Mouse (Mus musculus) hindbrain, postnatal 0 days (tissue): ENCODE data around the gene Gm20425. TPM values are rescaled to one million over a fixed set of nuclear protein-coding genes. Genes with fewer than 3 reads are reported as not detected.

Source experiments
- ATAC-seq: fragments of 200-750 bp; cut with Nextera tagmentation; 2 replicates; pipeline ENCODE4 v1.8.0; 2017; ENCODE audit warnings: mild to moderate bottlenecking, moderate TSS enrichment, moderate library complexity
- DNase-seq: peaks from one replicate; pipeline ENCODE4 v3.0.0-alpha.2; 2015; ENCODE audit warnings: low spot score
- H3K27ac ChIP-seq: fragments of 300-500 bp; sonication (generic); 2 replicates; pipeline ENCODE4 v1.5.1; 2014; ENCODE audit warnings: mild to moderate bottlenecking
- H3K27me3 ChIP-seq: fragments of 300-500 bp; sonication (generic); 2 replicates; pipeline ENCODE4 v1.6.1; 2014; ENCODE audit warnings: low read length, mixed read lengths; ENCODE audit not compliant: insufficient read depth
- H3K36me3 ChIP-seq: fragments of 300-500 bp; sonication (generic); 2 replicates; pipeline ENCODE4 v1.6.1; 2014; ENCODE audit warnings: low read length, mixed read lengths; ENCODE audit not compliant: insufficient read depth
- H3K4me1 ChIP-seq: fragments of 300-500 bp; sonication (generic); 2 replicates; pipeline ENCODE4 v1.6.1; 2014; ENCODE audit warnings: antibody characterized with exemption, low read length, mixed read lengths; ENCODE audit not compliant: insufficient read depth
- H3K4me2 ChIP-seq: fragments of 300-500 bp; sonication (generic); 2 replicates; pipeline ENCODE4 v1.6.1; 2014; ENCODE audit warnings: low read depth, mild to moderate bottlenecking, low read length, moderate library complexity, mixed read lengths
- H3K4me3 ChIP-seq: fragments of 300-500 bp; sonication (generic); 2 replicates; pipeline ENCODE4 v1.5.1; 2014; ENCODE audit warnings: low read length
- H3K9ac ChIP-seq: fragments of 300-500 bp; sonication (generic); replicated peaks from 2 replicates; pipeline ENCODE4 v1.6.1; 2014; ENCODE audit warnings: mild to moderate bottlenecking, low read length, moderate library complexity, mixed read lengths
- H3K9me3 ChIP-seq: fragments of 300-500 bp; sonication (generic); 2 replicates; pipeline ENCODE4 v1.6.1; 2016; ENCODE audit warnings: low read length, mixed read lengths
- CTCF ChIP-seq: IDR thresholded peaks from 2 replicates; pipeline ENCODE4 v1.5.1; 2016; ENCODE audit warnings: antibody characterized with exemption, control low read depth, low read depth
- WGBS: fragments of 180-500 bp; shearing (Covaris S2); extraction: QIAGEN DNeasy Blood & Tissue Kit; methylation state at CpG from one replicate; pipeline ENCODE4 v1.1.7; 2014; 5-methylcytosine and 5-hydroxymethylcytosine counted together
- polyA plus RNA-seq: library from polyadenylated mRNA; unstranded; fragments of >200 nt; fragmentation: Nextera tagmentation; extraction: Ambion mirVana; gene quantifications from 2 replicates; pipeline ENCODE4 v1.2.1, GENCODE M21; 2015
- total RNA-seq: library from RNA; depleted of rRNA; stranded (reverse); fragments of >200 nt; gene quantifications from 2 replicates; pipeline ENCODE4 v1.2.3, GENCODE M21; 2014

Gene Gm20425
- total and polyA plus RNA-seq, 2 experiments from 2014 or later = 0.99 to 5.2 TPM

- H3K4me1 ChIP-seq = peaks cover 4% of the 10 kb centered on the region; the same call in 1 of the 2 replicates
- TF ChIP-seq CTCF = peak; percentile 72
- H3K4me3 ChIP-seq = no peak overlapping the region
- no peaks in the 10 kb centered on the region for H3K9me3 ChIP-seq
- H3K27ac ChIP-seq = no peak overlapping the region
- H3K4me2 ChIP-seq = no peak overlapping the region
- DNase-seq (peak; percentile 43), ATAC-seq (peak; percentile 57; the same call in 1 of the 2 replicates)
- no peak overlapping the region for H3K9ac ChIP-seq
- WGBS = 61% methylated on average over 3 of the region's 3 CpGs
- no peaks in the 10 kb centered on the region for H3K36me3 ChIP-seq
- H3K27me3 ChIP-seq = no peaks in the 10 kb centered on the region
Observed at GRCm38 (mm10) chr9:103225464-103225863, 4.6 kb downstream of the Gm20425 start.

DNA sequence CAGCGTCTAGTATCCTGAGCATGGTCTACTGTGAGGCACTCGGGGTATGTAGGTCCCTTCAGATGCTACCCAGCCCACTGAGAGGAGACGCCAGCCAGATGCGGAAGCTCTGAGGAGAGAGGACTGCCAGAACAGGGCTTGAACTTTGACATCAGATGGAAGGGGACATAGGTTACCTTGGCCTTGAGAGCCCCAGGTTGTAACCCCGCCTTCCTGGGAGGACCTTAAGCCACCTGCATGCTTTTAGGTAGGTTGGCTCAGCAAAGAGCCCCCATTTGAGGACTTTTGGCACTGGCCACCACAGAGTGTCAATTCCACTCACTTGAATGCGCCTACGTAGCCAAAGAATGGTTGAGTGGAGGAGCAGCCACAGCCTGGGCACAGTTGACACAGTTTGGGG, 5.4 kb downstream of the Gm20425 start:
- H3K36me3 ChIP-seq = no peaks in the 10 kb centered on the region
- no peak for ATAC-seq
- H3K27me3 ChIP-seq = no peaks in the 10 kb centered on the region
- no peaks in the 10 kb centered on the region for H3K4me1 ChIP-seq
- H3K9me3 ChIP-seq = no peaks in the 10 kb centered on the region
- H3K4me3 ChIP-seq = no peak overlapping the region
- no peak for TF ChIP-seq CTCF
- DNase-seq = no peak
- no peak overlapping the region for H3K27ac ChIP-seq
- no peak overlapping the region for H3K9ac ChIP-seq
- WGBS = 91% methylated on average over 7 of the region's 7 CpGs
- no peak overlapping the region for H3K4me2 ChIP-seq

DNA sequence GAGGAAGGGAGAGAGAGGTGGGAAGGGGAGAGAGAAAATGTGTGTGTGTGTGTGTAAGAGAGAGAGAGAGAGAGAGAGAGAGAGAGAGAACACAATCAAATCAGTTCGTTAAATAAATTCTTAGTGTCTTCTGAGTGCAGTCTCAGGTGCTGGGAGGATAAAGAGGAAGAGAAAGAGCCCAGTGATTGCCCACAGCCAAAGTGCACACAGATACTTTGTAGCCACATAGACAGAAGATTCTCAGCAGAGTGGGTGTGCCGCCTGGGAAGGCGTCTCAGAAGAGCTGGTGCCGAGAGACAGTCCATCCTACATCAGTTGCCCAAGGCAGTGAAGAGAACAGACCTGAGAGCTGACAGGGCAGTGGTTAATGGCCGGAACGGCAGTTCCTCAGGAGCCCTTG, 15.8 kb downstream of the Gm20425 start:
- no peak overlapping the region for H3K4me3 ChIP-seq
- no peak overlapping the region for H3K9ac ChIP-seq
- no peaks in the 10 kb centered on the region for H3K4me1 ChIP-seq
- 92% methylated on average over 6 of the region's 6 CpGs for WGBS
- TF ChIP-seq CTCF = no peak
- H3K36me3 ChIP-seq = no peaks in the 10 kb centered on the region
- ATAC-seq (no peak), DNase-seq (no peak)
- no peaks in the 10 kb centered on the region for H3K9me3 ChIP-seq
- H3K27me3 ChIP-seq = no peaks in the 10 kb centered on the region
- no peak overlapping the region for H3K27ac ChIP-seq
- no peak overlapping the region for H3K4me2 ChIP-seq

GRCm38 (mm10) chr9:103213631-103214030, 16.5 kb downstream of the Gm20425 start:
- Histone ChIP-seq H3K4me3 (no peak overlapping the region), H3K36me3 (no peaks in the 10 kb centered on the region), H3K27ac (no peak overlapping the region), H3K9ac (no peak overlapping the region), H3K4me1 (no peaks in the 10 kb centered on the region), H3K27me3 (no peaks in the 10 kb centered on the region), H3K9me3 (no peaks in the 10 kb centered on the region), H3K4me2 (no peak overlapping the region)
- DNase-seq (no peak), ATAC-seq (no peak)
- TF ChIP-seq CTCF = no peak
- 45% methylated on average over 2 of the region's 2 CpGs for WGBS

GRCm38 (mm10) chr9:103212654-103213420, 17.3 kb downstream of the Gm20425 start:
- ATAC-seq = no peak
- no peaks in the 10 kb centered on the region for H3K36me3 ChIP-seq
- no peak for DNase-seq
- no peaks in the 10 kb centered on the region for H3K9me3 ChIP-seq
- no peaks in the 10 kb centered on the region for H3K4me1 ChIP-seq
- no peak overlapping the region for H3K9ac ChIP-seq
- 0 out of 2 replicates have a peak overlapping the region, but pooled peaks have one; percentile 3 for H3K4me2 ChIP-seq
- H3K27me3 ChIP-seq = no peaks in the 10 kb centered on the region
- peak overlapping the region; percentile 8; the same call in 1 of the 2 replicates for H3K4me3 ChIP-seq
- no peak for TF ChIP-seq CTCF
- WGBS = 70% methylated on average over 28 of the region's 28 CpGs
- no peak overlapping the region for H3K27ac ChIP-seq

GRCm38 (mm10) chr9:103208802-103209423, 21.2 kb downstream of the Gm20425 start:
- H3K4me2 ChIP-seq = no peak overlapping the region
- no peaks in the 10 kb centered on the region for H3K9me3 ChIP-seq
- 38% methylated on average over 6 of the region's 6 CpGs for WGBS
- ATAC-seq (peak; percentile 61; the same call in 1 of the 2 replicates), DNase-seq (peak; percentile 39)
- H3K4me1 ChIP-seq = no peaks in the 10 kb centered on the region
- no peak overlapping the region for H3K9ac ChIP-seq
- no peaks in the 10 kb centered on the region for H3K27me3 ChIP-seq
- H3K27ac ChIP-seq = no peak overlapping the region
- H3K4me3 ChIP-seq = no peak overlapping the region
- no peaks in the 10 kb centered on the region for H3K36me3 ChIP-seq
- no peak for TF ChIP-seq CTCF

DNA sequence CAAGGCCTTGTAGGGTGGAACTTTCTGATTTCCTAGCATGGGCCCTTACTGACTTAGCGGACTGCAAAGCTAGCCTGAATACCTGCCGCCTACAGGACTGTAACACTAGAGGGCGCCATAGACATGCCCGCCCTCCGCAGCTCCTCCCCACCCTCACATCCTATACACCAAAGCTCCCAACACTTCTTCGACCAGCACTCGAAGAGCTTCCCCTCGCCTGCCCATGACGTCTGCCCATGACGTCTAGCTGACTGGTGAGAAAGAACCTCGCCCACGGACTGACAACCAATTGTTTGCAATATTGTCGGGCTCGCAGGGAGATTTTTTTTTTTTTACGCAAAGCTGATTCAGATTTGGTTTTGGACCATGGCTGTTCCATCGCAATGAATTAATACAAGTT, 22.3 kb downstream of the Gm20425 start:
- H3K4me2 ChIP-seq = peak overlapping the region; percentile 49
- no peaks in the 10 kb centered on the region for H3K36me3 ChIP-seq
- WGBS = 7% methylated on average over 16 of the region's 16 CpGs
- peak overlapping the region; percentile 9 for H3K4me3 ChIP-seq
- H3K27ac ChIP-seq = no peak overlapping the region
- peak; percentile 94 for TF ChIP-seq CTCF
- H3K27me3 ChIP-seq = no peaks in the 10 kb centered on the region
- DNase-seq = peak; percentile 83
- H3K9ac ChIP-seq = no peak overlapping the region
- ATAC-seq = peak; percentile 90
- no peaks in the 10 kb centered on the region for H3K9me3 ChIP-seq
- H3K4me1 ChIP-seq = no peaks in the 10 kb centered on the region
